Mouse (Mus musculus) urinary bladder, adult 2 months (tissue): ENCODE results near the gene Gabbr2. TPM values are rescaled to one million over a fixed set of nuclear protein-coding genes. Genes with fewer than 3 reads are reported as not detected.

Experiments
- DNase-seq: peaks from one replicate; pipeline ENCODE4 v3.0.0; 2022; ENCODE audit warnings: low spot score
- polyA plus RNA-seq: library from polyadenylated mRNA; depleted of rRNA; stranded (reverse); fragments of >200 nt; gene quantifications from 2 replicates; pipeline ENCODE4 v1.2.3, GENCODE M21; 2012; rRNA removed

The Gabbr2 gene
- polyA plus RNA-seq, 1 experiment = 0.03 TPM

- DNase-seq = no peak
These were observed 378.1 kb downstream of the Gabbr2 start for GRCm38 (mm10) chr4:46613618-46614017.

Other genes starting within 250 kb of the Gabbr2 start
- gene Anks6, start 65.6 kb upstream of the Gabbr2 start, polyA plus RNA-seq = 4.9 and 5.9 TPM in 2 replicates
- gene Galnt12, start 100.0 kb upstream of the Gabbr2 start, polyA plus RNA-seq = 3.7 and 3.9 TPM in 2 replicates
- gene Col15a1, start 216.3 kb upstream of the Gabbr2 start, polyA plus RNA-seq = 117 and 147 TPM in 2 replicates